Comparison of ENCODE assay signal across 15 mouse cellular contexts in the genomic region with DNA sequence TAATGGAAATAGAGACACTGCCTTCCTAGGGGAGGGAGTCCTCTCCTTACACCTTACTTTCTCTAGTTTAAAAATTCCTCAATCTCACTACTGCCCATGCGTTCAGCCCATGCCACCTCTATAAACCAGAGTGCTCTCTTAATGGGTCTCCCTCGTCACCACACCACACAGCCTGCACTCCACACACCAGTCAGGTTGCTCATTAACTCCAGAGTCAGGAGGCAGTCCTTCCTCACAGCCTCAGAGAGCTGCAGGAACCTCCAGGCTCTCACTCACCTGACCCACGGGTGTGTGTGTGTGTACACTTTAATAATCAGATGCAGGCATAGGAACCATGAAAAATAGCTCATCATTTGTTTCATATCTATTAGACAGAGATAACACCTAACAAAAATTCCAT. TPM values are rescaled to one million over a fixed set of nuclear protein-coding genes. Genes with fewer than 3 reads are reported as not detected.
DNase-seq lines count a peak whose midpoint lies in the region; ATAC-seq and TF ChIP-seq lines count a peak whose summit lies in the region.
"Had no signal": no experiment of that assay in that cellular context is flagged by ENCODE, and none has a peak within 500 bp of the region (broad histone marks: within the 10 kb centered on the region; RNA-seq: fewer than 3 reads in every experiment).

No protein-coding gene starts in this region.

- no peak overlapping the region for H3K4me2 ChIP-seq in heart, embryonic 16.5 days (ENCODE audit: low read depth, low read length)
- no peak overlapping the region for H3K4me2 ChIP-seq in stomach, postnatal 0 days (replicated peaks; ENCODE audit: low read depth)
- H3K4me2 ChIP-seq: lung, embryonic 14.5 days; midbrain, embryonic 12.5 days; neural tube, embryonic 12.5 days had no signal

- H3K9me3 ChIP-seq in heart, embryonic 16.5 days (replicated peaks; ENCODE audit: control insufficient read depth, low read length), result no peaks in the 10 kb centered on the region
- H3K9me3 ChIP-seq in stomach, postnatal 0 days (ENCODE audit: control insufficient read depth, low read length), result no peaks in the 10 kb centered on the region
- H3K9me3 ChIP-seq: midbrain, embryonic 12.5 days; neural tube, embryonic 12.5 days had no signal

- H3K27ac ChIP-seq in heart, embryonic 16.5 days (ENCODE audit: low read length), result peak overlapping the region; percentile 95
- H3K27ac ChIP-seq in stomach, postnatal 0 days (replicated peaks), result no peak overlapping the region
- H3K27ac ChIP-seq: midbrain, embryonic 12.5 days; neural tube, embryonic 12.5 days had no signal

- peaks cover 9% of the 10 kb centered on the region for H3K36me3 ChIP-seq in heart, embryonic 16.5 days (ENCODE audit: control insufficient read depth, insufficient read depth)
- H3K36me3 ChIP-seq in stomach, postnatal 0 days (ENCODE audit: control insufficient read depth, insufficient read depth, low read length), result peaks cover 9% of the 10 kb centered on the region; the same call in 1 of the 2 replicates

- H3K4me3 ChIP-seq in heart, embryonic 16.5 days (ENCODE audit: low read length), result no peak overlapping the region
- H3K4me3 ChIP-seq in stomach, postnatal 0 days (ENCODE audit: low read depth, low read length), result no peak overlapping the region
- H3K4me3 ChIP-seq: midbrain, embryonic 12.5 days; neural tube, embryonic 12.5 days had no signal

- no peak for DNase-seq in heart, adult 8-10 months (ENCODE audit: low spot score)
- peak; percentile 55 for DNase-seq in kidney, adult 18-20 months
- peak; percentile 36 to 58 for DNase-seq in kidney, postnatal 4 days
- DNase-seq in stomach, postnatal 0 days (ENCODE audit: low spot score), result peak; percentile 39
- no peak for DNase-seq in cerebellum, postnatal 14 days
- DNase-seq in cerebellum, adult 18-20 months, result no peak
- DNase-seq: lung, embryonic 14.5 days; spleen, adult 18-20 months; thymus, postnatal 14 days had no signal

- WGBS in heart, embryonic 16.5 days, result 71% methylated on average over 3 of the region's 3 CpGs
- 62% methylated on average over 3 of the region's 3 CpGs for WGBS in stomach, postnatal 0 days

- no peak for TF ChIP-seq EP300 in stomach, postnatal 0 days (optimal IDR thresholded peaks at IDR 0.05)

- TF ChIP-seq CTCF in stomach, postnatal 0 days (IDR thresholded peaks at IDR 0.05; ENCODE audit: low read depth), result no peak

- no peak for ATAC-seq in heart, embryonic 16.5 days (replicated peaks; ENCODE audit: extremely low read depth, insufficient read depth, low FRiP score)
- peak; percentile 85; the same call in 1 of the 2 replicates for ATAC-seq in stomach, postnatal 0 days (ENCODE audit: low FRiP score, low TSS enrichment)
- ATAC-seq: CD4-positive, CD25-positive, alpha-beta regulatory T cell, adult 4 months; inflammation-experienced regulatory T-cells, adult 6 months; Patski had no signal

- H3K4me1 ChIP-seq in heart, embryonic 16.5 days (ENCODE audit: control insufficient read depth, insufficient read depth, low read length), result peaks cover 37% of the 10 kb centered on the region
- no peaks in the 10 kb centered on the region for H3K4me1 ChIP-seq in stomach, postnatal 0 days (replicated peaks; ENCODE audit: control insufficient read depth, insufficient read depth)
- H3K4me1 ChIP-seq: midbrain, embryonic 12.5 days; neural tube, embryonic 12.5 days had no signal

- H3K27me3 ChIP-seq in heart, embryonic 16.5 days (ENCODE audit: control insufficient read depth, insufficient read depth, low read length), result no peaks in the 10 kb centered on the region
- no peaks in the 10 kb centered on the region for H3K27me3 ChIP-seq in stomach, postnatal 0 days (ENCODE audit: control insufficient read depth, insufficient read depth, low read length)
- H3K27me3 ChIP-seq: midbrain, embryonic 12.5 days; neural tube, embryonic 12.5 days; Patski had no signal

- H3K9ac ChIP-seq in heart, embryonic 16.5 days (ENCODE audit: low read length), result no peak overlapping the region
- no peak overlapping the region for H3K9ac ChIP-seq in stomach, postnatal 0 days (ENCODE audit: low read length)
- H3K9ac ChIP-seq: lung, embryonic 14.5 days; midbrain, embryonic 12.5 days; neural tube, embryonic 12.5 days had no signal

RNA-seq across cellular contexts. Expression of gene Otulin, which starts 10.8 kb away (rescaled TPM):
- 25.1 and 26.0 TPM in 2 replicates for polyA plus RNA-seq in heart, embryonic 16.5 days (2015; fragmentation: Nextera tagmentation; extraction: Ambion mirVana)
- 10 to 100 TPM; 25.7 to 29.2 (median 27.6) TPM for total RNA-seq in heart, adult 8-10 months (2022)
- 23.7 and 24.4 TPM in 2 replicates for polyA plus RNA-seq in stomach, postnatal 0 days (2015; fragmentation: Nextera tagmentation; extraction: Ambion mirVana)

Comparison
In these comparisons a context has a peak if more than half of its experiments do, and no peak if none do; other contexts are left out.
1. DNase-seq: peak in kidney, adult 18-20 months (single experiment), kidney, postnatal 4 days (2 of 2) and stomach, postnatal 0 days (single experiment); none in heart, adult 8-10 months (single experiment), cerebellum, postnatal 14 days (0 of 2) and cerebellum, adult 18-20 months (0 of 2).